Mouse (Mus musculus): ENCODE results near the gene Tap2. TPM values are rescaled to one million over a fixed set of nuclear protein-coding genes. Genes with fewer than 3 reads are reported as not detected.
"Not testable (repeated sequence)": the region's sequence is repeated elsewhere in the genome, so short reads cannot be mapped to it uniquely, and the experiment has no call there.

Tap2 gene
- polyA plus RNA-seq, 2 experiments, result 2.4 to 2.9 TPM

DNA sequence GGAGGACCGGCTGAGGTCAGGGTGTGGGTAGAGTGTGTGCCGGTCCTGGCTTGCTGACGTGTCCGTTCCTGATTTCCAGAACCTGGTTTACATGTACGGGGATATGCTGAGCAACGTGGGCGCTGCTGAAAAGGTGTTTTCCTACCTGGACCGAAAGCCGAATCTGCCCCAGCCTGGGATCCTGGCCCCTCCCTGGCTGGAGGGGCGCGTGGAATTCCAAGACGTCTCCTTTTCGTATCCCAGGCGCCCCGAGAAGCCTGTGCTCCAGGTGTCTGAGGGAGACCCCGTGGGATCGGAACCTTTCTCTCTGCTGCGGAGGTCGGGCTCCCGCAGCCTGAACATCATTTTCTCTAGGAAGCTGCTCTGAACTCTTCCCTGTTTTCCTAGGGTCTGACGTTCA is 10.6 kb downstream of the Tap2 start:
- ATAC-seq (ENCODE audit: low FRiP score, low read depth) (no peak), DNase-seq (ENCODE audit: low spot score) (no peak)
- H3K9me3 ChIP-seq (ENCODE audit: control insufficient read depth, low read length), result no peaks in the 10 kb centered on the region
- 56% methylated on average over 21 of the region's 21 CpGs for WGBS
- H3K9ac ChIP-seq (ENCODE audit: low read depth, low read length, severe bottlenecking), result no peak overlapping the region
- no peak for TF ChIP-seq POLR2A (IDR thresholded peaks at IDR 0.05; ENCODE audit: borderline replicate concordance, extremely low read depth, insufficient read depth, insufficient read length)
- H3K36me3 ChIP-seq (ENCODE audit: control insufficient read depth, insufficient read depth, low read length), result no peaks in the 10 kb centered on the region
- peaks cover 45% of the 10 kb centered on the region for H3K27me3 ChIP-seq (ENCODE audit: control insufficient read depth, insufficient read depth, low read length)
- no peak overlapping the region for H3K4me3 ChIP-seq (replicated peaks; ENCODE audit: low read length)
- H3K4me2 ChIP-seq (replicated peaks; ENCODE audit: low read depth, low read length, severe bottlenecking), result peak overlapping the region; percentile 3; the same call in 1 of the 2 replicates
- H3K27ac ChIP-seq (replicated peaks; ENCODE audit: low read depth, low read length), result no peak overlapping the region
- no peaks in the 10 kb centered on the region for H3K4me1 ChIP-seq (ENCODE audit: control insufficient read depth, insufficient read depth, low read length)

DNA sequence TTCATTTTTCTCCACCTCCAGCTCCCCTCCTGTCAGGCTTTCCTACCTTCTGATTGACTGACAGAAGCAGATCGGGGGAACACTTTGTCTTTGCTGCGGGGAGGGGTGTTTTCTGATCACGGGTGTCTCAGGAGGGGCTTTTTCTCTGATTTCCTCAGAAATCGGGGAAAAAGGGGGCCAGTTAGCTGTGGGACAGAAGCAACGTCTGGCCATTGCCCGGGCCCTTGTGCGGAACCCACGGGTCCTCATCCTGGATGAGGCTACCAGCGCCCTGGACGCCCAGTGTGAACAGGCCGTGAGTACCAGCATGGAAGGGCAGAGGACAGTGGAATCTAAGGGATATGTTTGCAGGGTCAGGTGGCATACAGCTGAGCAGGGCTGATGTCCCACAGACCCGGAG is 11.8 kb downstream of the Tap2 start:
- WGBS, result 86% methylated on average over 12 of the region's 12 CpGs
- no peaks in the 10 kb centered on the region for H3K9me3 ChIP-seq (ENCODE audit: control insufficient read depth, low read length)
- H3K27me3 ChIP-seq (ENCODE audit: control insufficient read depth, insufficient read depth, low read length), result peaks cover 41% of the 10 kb centered on the region
- H3K27ac ChIP-seq (replicated peaks; ENCODE audit: low read depth, low read length), result no peak overlapping the region
- no peaks in the 10 kb centered on the region for H3K4me1 ChIP-seq (ENCODE audit: control insufficient read depth, insufficient read depth, low read length)
- ATAC-seq (ENCODE audit: low FRiP score, low read depth) (no peak), DNase-seq (ENCODE audit: low spot score) (no peak)
- TF ChIP-seq POLR2A (IDR thresholded peaks at IDR 0.05; ENCODE audit: borderline replicate concordance, extremely low read depth, insufficient read depth, insufficient read length), result no peak
- H3K4me3 ChIP-seq (replicated peaks; ENCODE audit: low read length), result no peak overlapping the region
- no peaks in the 10 kb centered on the region for H3K36me3 ChIP-seq (ENCODE audit: control insufficient read depth, insufficient read depth, low read length)
- no peak overlapping the region for H3K9ac ChIP-seq (ENCODE audit: low read depth, low read length, severe bottlenecking)
- no peak overlapping the region for H3K4me2 ChIP-seq (replicated peaks; ENCODE audit: low read depth, low read length, severe bottlenecking)

DNA sequence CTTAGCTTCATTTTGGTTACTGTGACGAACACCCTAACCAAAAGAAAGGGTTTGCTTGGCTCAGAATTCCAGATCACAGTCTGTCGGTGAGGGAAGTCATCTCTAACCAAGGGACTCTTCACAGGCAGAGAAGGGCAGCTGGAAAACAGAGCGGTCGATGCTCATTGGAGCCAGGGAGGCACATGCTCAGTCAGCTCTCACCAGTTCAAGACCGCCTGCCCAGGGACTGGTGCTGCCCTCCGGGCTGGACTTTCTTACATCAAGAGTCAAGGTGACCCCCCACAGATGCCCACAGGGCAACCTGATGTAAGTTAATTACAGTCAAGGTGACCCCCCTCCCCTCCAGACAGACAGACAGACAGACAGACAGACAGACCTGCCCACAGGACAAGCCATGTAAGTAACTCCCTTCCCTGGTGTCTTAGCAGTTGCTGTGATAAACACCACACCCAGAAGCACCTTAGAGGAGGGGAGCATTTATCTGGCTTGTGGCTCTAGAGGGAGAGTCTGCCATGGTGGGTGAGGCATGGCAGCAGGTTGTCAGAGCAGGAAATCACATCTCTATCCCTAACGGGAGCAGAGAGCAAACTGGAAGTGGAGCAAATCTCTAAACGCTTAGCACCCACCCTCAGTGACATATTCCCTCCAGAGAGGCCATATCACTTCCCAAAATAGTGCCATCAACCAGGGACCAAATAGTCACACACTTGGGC is 14.0 kb downstream of the Tap2 start:
- ATAC-seq (ENCODE audit: low FRiP score, low read depth), result no peak
- Histone ChIP-seq H3K4me1 (ENCODE audit: control insufficient read depth, insufficient read depth, low read length) (no peaks in the 10 kb centered on the region), H3K36me3 (ENCODE audit: control insufficient read depth, insufficient read depth, low read length) (no peaks in the 10 kb centered on the region), H3K9me3 (ENCODE audit: control insufficient read depth, low read length) (no peaks in the 10 kb centered on the region), H3K27ac (replicated peaks; ENCODE audit: low read depth, low read length) (no peak overlapping the region), H3K27me3 (ENCODE audit: control insufficient read depth, insufficient read depth, low read length) (peaks cover 21% of the 10 kb centered on the region), H3K4me3 (replicated peaks; ENCODE audit: low read length) (no peak overlapping the region), H3K4me2 (replicated peaks; ENCODE audit: low read depth, low read length, severe bottlenecking) (no peak overlapping the region), H3K9ac (ENCODE audit: low read depth, low read length, severe bottlenecking) (no peak overlapping the region)
- 78% methylated on average over 8 of the region's 8 CpGs for WGBS
- no peak for DNase-seq (ENCODE audit: low spot score)
- no peak for TF ChIP-seq POLR2A (IDR thresholded peaks at IDR 0.05; ENCODE audit: borderline replicate concordance, extremely low read depth, insufficient read depth, insufficient read length)

DNA sequence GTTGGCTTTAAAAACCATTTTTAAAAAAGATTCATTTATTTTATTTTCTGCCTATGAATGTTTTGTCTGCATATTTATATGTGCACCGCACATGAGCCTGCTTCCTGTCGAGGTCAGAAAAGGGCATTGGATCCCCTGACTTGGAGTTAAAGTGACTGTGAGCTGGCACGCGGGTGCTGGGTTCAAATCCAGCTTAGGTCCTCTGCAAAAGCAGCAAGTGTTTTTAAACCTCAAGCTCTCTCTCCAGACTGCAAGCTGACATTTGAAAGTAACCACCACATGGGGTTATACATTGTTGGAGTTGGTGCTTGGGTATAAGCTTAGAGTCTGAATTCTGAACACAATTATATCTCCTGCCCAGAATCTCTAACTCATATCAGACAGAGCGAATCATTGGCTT is 14.7 kb downstream of the Tap2 start:
- no peaks in the 10 kb centered on the region for H3K36me3 ChIP-seq (ENCODE audit: control insufficient read depth, insufficient read depth, low read length)
- no peak overlapping the region for H3K4me2 ChIP-seq (replicated peaks; ENCODE audit: low read depth, low read length, severe bottlenecking)
- WGBS, result 87% methylated on average over 5 of the region's 5 CpGs
- H3K9me3 ChIP-seq (ENCODE audit: control insufficient read depth, low read length), result no peaks in the 10 kb centered on the region
- H3K27ac ChIP-seq (replicated peaks; ENCODE audit: low read depth, low read length), result no peak overlapping the region
- H3K4me1 ChIP-seq (ENCODE audit: control insufficient read depth, insufficient read depth, low read length), result no peaks in the 10 kb centered on the region
- no peak for DNase-seq (ENCODE audit: low spot score)
- H3K27me3 ChIP-seq (ENCODE audit: control insufficient read depth, insufficient read depth, low read length), result peaks cover 16% of the 10 kb centered on the region
- no peak for TF ChIP-seq POLR2A (IDR thresholded peaks at IDR 0.05; ENCODE audit: borderline replicate concordance, extremely low read depth, insufficient read depth, insufficient read length)
- no peak overlapping the region for H3K4me3 ChIP-seq (replicated peaks; ENCODE audit: low read length)
- no peak overlapping the region for H3K9ac ChIP-seq (ENCODE audit: low read depth, low read length, severe bottlenecking)
- no peak for ATAC-seq (ENCODE audit: low FRiP score, low read depth)

DNA sequence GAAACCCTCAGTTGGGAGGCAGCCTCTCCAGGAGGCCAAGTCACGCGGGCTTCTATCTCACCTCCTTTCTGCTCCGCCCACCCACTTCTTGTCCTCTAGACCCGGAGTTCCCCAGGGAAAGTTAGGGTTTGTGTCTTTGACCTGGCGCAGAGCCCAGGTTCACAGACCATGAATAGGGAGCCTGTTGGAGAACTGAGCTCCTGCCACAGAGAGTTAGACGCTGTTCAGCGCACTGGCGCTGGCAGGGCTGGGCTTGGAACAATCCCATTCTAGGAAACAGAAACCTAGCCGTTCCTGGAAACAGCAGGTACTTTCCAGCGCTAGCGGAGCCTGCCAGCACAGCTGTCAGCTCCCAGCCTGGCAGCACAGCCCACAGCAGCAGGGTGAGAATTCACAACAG is 15.3 kb downstream of the Tap2 start:
- Histone ChIP-seq H3K36me3 (ENCODE audit: control insufficient read depth, insufficient read depth, low read length) (no peaks in the 10 kb centered on the region), H3K4me3 (replicated peaks; ENCODE audit: low read length) (no peak overlapping the region), H3K9me3 (ENCODE audit: control insufficient read depth, low read length) (no peaks in the 10 kb centered on the region), H3K9ac (ENCODE audit: low read depth, low read length, severe bottlenecking) (no peak overlapping the region), H3K27ac (replicated peaks; ENCODE audit: low read depth, low read length) (no peak overlapping the region), H3K4me1 (ENCODE audit: control insufficient read depth, insufficient read depth, low read length) (no peaks in the 10 kb centered on the region), H3K27me3 (ENCODE audit: control insufficient read depth, insufficient read depth, low read length) (peaks cover 11% of the 10 kb centered on the region; the same call in 1 of the 2 replicates), H3K4me2 (replicated peaks; ENCODE audit: low read depth, low read length, severe bottlenecking) (no peak overlapping the region)
- WGBS, result 77% methylated on average over 11 of the region's 11 CpGs
- ATAC-seq (ENCODE audit: low FRiP score, low read depth) (no peak), DNase-seq (ENCODE audit: low spot score) (no peak)
- TF ChIP-seq POLR2A (IDR thresholded peaks at IDR 0.05; ENCODE audit: borderline replicate concordance, extremely low read depth, insufficient read depth, insufficient read length), result no peak

DNA sequence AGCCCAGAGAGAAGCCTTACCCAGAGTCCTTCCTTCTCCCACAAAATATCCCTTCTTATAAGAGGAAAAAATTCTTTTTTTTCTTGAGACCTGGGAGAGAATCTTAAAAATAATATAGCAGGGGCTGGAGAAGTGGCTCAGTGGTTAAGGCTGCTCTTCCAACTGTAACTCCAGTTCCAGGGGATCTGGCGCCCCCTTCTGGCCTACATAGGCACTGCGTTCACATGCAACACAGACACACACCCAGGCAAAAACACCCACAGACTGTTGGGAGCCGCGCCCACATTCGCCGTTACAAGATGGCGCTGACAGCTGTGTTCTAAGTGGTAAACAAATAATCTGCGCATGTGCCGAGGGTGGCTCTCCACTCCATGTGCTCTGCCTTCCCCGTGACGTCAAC is 15.8 kb downstream of the Tap2 start:
- ATAC-seq (ENCODE audit: low FRiP score, low read depth); H3K36me3 ChIP-seq (ENCODE audit: control insufficient read depth, insufficient read depth, low read length); DNase-seq (ENCODE audit: low spot score); H3K9ac ChIP-seq (ENCODE audit: low read depth, low read length, severe bottlenecking); H3K27me3 ChIP-seq (ENCODE audit: control insufficient read depth, insufficient read depth, low read length); H3K4me2 ChIP-seq (replicated peaks; ENCODE audit: low read depth, low read length, severe bottlenecking); H3K27ac ChIP-seq (replicated peaks; ENCODE audit: low read depth, low read length); H3K9me3 ChIP-seq (ENCODE audit: control insufficient read depth, low read length); H3K4me1 ChIP-seq (ENCODE audit: control insufficient read depth, insufficient read depth, low read length); H3K4me3 ChIP-seq (replicated peaks; ENCODE audit: low read length): not testable (repeated sequence)
- 85% methylated on average over 7 of the region's 11 CpGs for WGBS

DNA sequence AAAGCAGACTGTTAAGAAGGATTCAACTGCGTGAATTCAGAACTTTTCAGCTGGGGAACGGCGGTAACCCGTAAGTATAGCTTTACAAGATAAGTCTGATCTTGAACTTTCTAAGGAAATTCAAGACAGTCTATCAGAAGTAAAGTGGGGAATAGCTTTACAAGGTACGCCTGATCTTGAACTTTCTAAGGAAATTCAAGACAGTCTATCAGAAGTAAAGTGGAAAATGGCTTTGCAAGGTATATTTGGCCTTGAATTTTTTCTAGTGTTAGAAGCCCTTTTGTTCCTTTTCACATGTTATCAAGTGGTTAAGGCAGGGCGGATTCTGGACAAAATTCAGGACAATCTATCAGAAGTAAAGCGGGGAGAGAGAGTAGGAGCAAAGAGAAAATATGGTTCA is 16.5 kb downstream of the Tap2 start:
- H3K4me2 ChIP-seq (replicated peaks; ENCODE audit: low read depth, low read length, severe bottlenecking); ATAC-seq (ENCODE audit: low FRiP score, low read depth); H3K27ac ChIP-seq (replicated peaks; ENCODE audit: low read depth, low read length); H3K4me1 ChIP-seq (ENCODE audit: control insufficient read depth, insufficient read depth, low read length); H3K4me3 ChIP-seq (replicated peaks; ENCODE audit: low read length); H3K27me3 ChIP-seq (ENCODE audit: control insufficient read depth, insufficient read depth, low read length); H3K9ac ChIP-seq (ENCODE audit: low read depth, low read length, severe bottlenecking); DNase-seq (ENCODE audit: low spot score); H3K9me3 ChIP-seq (ENCODE audit: control insufficient read depth, low read length); H3K36me3 ChIP-seq (ENCODE audit: control insufficient read depth, insufficient read depth, low read length): not testable (repeated sequence)
- WGBS, result 95% methylated on average over 3 of the region's 7 CpGs

DNA sequence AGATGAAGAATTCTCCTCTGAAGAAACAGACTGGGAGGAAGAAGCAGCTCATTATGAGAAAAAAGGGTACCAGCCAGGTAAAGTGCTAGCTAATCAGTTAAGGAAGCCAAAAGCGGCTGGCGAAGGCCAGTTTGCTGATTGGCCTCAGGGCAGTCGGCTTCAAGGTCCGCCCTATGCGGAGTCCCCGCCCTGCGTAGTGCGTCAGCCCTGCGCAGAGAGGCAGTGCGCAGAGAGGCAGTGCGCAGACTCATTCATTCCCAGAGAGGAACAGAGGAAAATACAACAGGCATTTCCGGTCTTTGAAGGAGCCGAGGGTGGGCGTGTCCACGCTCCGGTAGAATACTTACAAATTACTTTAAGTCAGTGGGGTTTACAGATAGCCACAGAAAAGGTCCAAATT is 17.1 kb downstream of the Tap2 start:
- not testable (repeated sequence) for DNase-seq (ENCODE audit: low spot score); H3K4me3 ChIP-seq (replicated peaks; ENCODE audit: low read length); H3K27ac ChIP-seq (replicated peaks; ENCODE audit: low read depth, low read length); H3K9me3 ChIP-seq (ENCODE audit: control insufficient read depth, low read length); H3K27me3 ChIP-seq (ENCODE audit: control insufficient read depth, insufficient read depth, low read length); H3K4me1 ChIP-seq (ENCODE audit: control insufficient read depth, insufficient read depth, low read length); ATAC-seq (ENCODE audit: low FRiP score, low read depth); H3K9ac ChIP-seq (ENCODE audit: low read depth, low read length, severe bottlenecking); H3K4me2 ChIP-seq (replicated peaks; ENCODE audit: low read depth, low read length, severe bottlenecking); H3K36me3 ChIP-seq (ENCODE audit: control insufficient read depth, insufficient read depth, low read length)
- WGBS, result no CpG with 5 or more reads among the region's 16 CpGs

All from limb, embryonic 14.5 days (tissue).